Comparison of ENCODE assay signal across 27 mouse cellular contexts in genomic region chr17:85328901-85329300, GRCm38 (mm10).
DNase-seq lines count a peak whose midpoint lies in the region; ATAC-seq lines count a peak whose summit lies in the region.
"Had no signal": no experiment of that assay in that cellular context is flagged by ENCODE, and none has a peak within 500 bp of the region (broad histone marks: within the 10 kb centered on the region; RNA-seq: fewer than 3 reads in every experiment).

No protein-coding gene starts in this region.

- H3K9me3 ChIP-seq in limb, embryonic 11.5 days (ENCODE audit: control insufficient read depth, low read length): no peaks in the 10 kb centered on the region
- no peaks in the 10 kb centered on the region for H3K9me3 ChIP-seq in limb, embryonic 10.5 days (replicated peaks)
- H3K9me3 ChIP-seq: embryonic facial prominence, embryonic 10.5 days; embryonic facial prominence, embryonic 13.5 days; forebrain, embryonic 12.5 days; forebrain, embryonic 15.5 days; heart, embryonic 15.5 days; hindbrain, embryonic 10.5 days; hindbrain, embryonic 13.5 days had no signal

- H3K4me2 ChIP-seq in limb, embryonic 11.5 days (ENCODE audit: low read depth, severe bottlenecking): no peak overlapping the region
- H3K4me2 ChIP-seq: embryonic facial prominence, embryonic 13.5 days; forebrain, embryonic 12.5 days; forebrain, embryonic 15.5 days; heart, embryonic 12.5 days; heart, embryonic 15.5 days; hindbrain, embryonic 13.5 days had no signal

- no peaks in the 10 kb centered on the region for H3K4me1 ChIP-seq in limb, embryonic 11.5 days (ENCODE audit: control insufficient read depth, insufficient read depth, low read length)
- H3K4me1 ChIP-seq in limb, embryonic 10.5 days: no peaks in the 10 kb centered on the region
- H3K4me1 ChIP-seq: embryonic facial prominence, embryonic 10.5 days; embryonic facial prominence, embryonic 13.5 days; forebrain, embryonic 12.5 days; forebrain, embryonic 15.5 days; heart, embryonic 12.5 days; heart, embryonic 15.5 days; hindbrain, embryonic 10.5 days; hindbrain, embryonic 13.5 days had no signal

- peak; percentile 26 for DNase-seq in kidney, adult 11 months
- no peak for DNase-seq in kidney, postnatal 25 days
- DNase-seq in kidney, adult 8-10 months: peak; percentile 10 to 19
- no peak for DNase-seq in kidney, postnatal 10 days
- peak; percentile 16 for DNase-seq in limb, embryonic 11.5 days (ENCODE audit: low spot score)
- no peak for DNase-seq in limb, embryonic 10.5 days (ENCODE audit: low spot score)
- DNase-seq: adrenal gland, adult 8-10 months; adrenal gland, postnatal 25 days; cerebellum, adult 11-12 months; cerebellum, adult 8-10 months; cerebellum, postnatal 10 days; cerebellum, postnatal 36 days; embryo, embryonic 11 days; gastrocnemius, postnatal 25 days; heart, adult 18-20 months; heart, postnatal 10 days; heart, postnatal 36 days had no signal

- H3K9ac ChIP-seq in limb, embryonic 11.5 days (ENCODE audit: low read length): no peak overlapping the region
- H3K9ac ChIP-seq: embryonic facial prominence, embryonic 13.5 days; forebrain, embryonic 12.5 days; forebrain, embryonic 15.5 days; heart, embryonic 12.5 days; heart, embryonic 15.5 days; hindbrain, embryonic 13.5 days had no signal

- H3K27ac ChIP-seq in limb, embryonic 11.5 days (replicated peaks; ENCODE audit: low read depth, low read length): no peak overlapping the region
- no peak overlapping the region for H3K27ac ChIP-seq in limb, embryonic 10.5 days
- H3K27ac ChIP-seq: embryonic facial prominence, embryonic 10.5 days; embryonic facial prominence, embryonic 13.5 days; forebrain, embryonic 12.5 days; forebrain, embryonic 15.5 days; heart, embryonic 15.5 days; hindbrain, embryonic 10.5 days; hindbrain, embryonic 13.5 days had no signal

- ATAC-seq in limb, embryonic 11.5 days (ENCODE audit: insufficient number of reproducible peaks, low FRiP score, low TSS enrichment, low read depth): no peak
- ATAC-seq: activated CD4-positive, CD25-positive, alpha-beta regulatory T cell, adult 4 months; forebrain, embryonic 15.5 days had no signal

- H3K4me3 ChIP-seq in limb, embryonic 11.5 days (ENCODE audit: low read depth, low read length): no peak overlapping the region
- no peak overlapping the region for H3K4me3 ChIP-seq in limb, embryonic 10.5 days
- H3K4me3 ChIP-seq: embryonic facial prominence, embryonic 10.5 days; embryonic facial prominence, embryonic 13.5 days; erythroblast, embryonic 14.5 days; forebrain, embryonic 12.5 days; forebrain, embryonic 15.5 days; heart, embryonic 12.5 days; heart, embryonic 15.5 days; hindbrain, embryonic 10.5 days; hindbrain, embryonic 13.5 days had no signal

- H3K27me3 ChIP-seq in limb, embryonic 11.5 days (ENCODE audit: control insufficient read depth, insufficient read depth, low read length): no peaks in the 10 kb centered on the region
- no peaks in the 10 kb centered on the region for H3K27me3 ChIP-seq in limb, embryonic 10.5 days (ENCODE audit: low read depth, poor library complexity, severe bottlenecking)
- H3K27me3 ChIP-seq: embryonic facial prominence, embryonic 13.5 days; forebrain, embryonic 15.5 days had no signal

- 86% methylated on average over 10 of the region's 10 CpGs for WGBS in limb, embryonic 11.5 days
- WGBS in limb, embryonic 10.5 days: 87% methylated on average over 10 of the region's 10 CpGs

- no peaks in the 10 kb centered on the region for H3K36me3 ChIP-seq in limb, embryonic 11.5 days (ENCODE audit: control insufficient read depth, insufficient read depth, low read length)
- no peaks in the 10 kb centered on the region for H3K36me3 ChIP-seq in limb, embryonic 10.5 days
- H3K36me3 ChIP-seq: embryonic facial prominence, embryonic 10.5 days; embryonic facial prominence, embryonic 13.5 days; forebrain, embryonic 12.5 days; forebrain, embryonic 15.5 days; heart, embryonic 12.5 days; heart, embryonic 15.5 days; hindbrain, embryonic 10.5 days; hindbrain, embryonic 13.5 days had no signal

Comparison
In these comparisons a context has a peak if more than half of its experiments do, and no peak if none do; other contexts are left out.
1. DNase-seq: peak in kidney, adult 11 months (single experiment), kidney, adult 8-10 months (2 of 2) and limb, embryonic 11.5 days (single experiment); none in kidney, postnatal 25 days (0 of 2), kidney, postnatal 10 days (single experiment) and limb, embryonic 10.5 days (single experiment).